Mouse (Mus musculus) cerebellum, postnatal 14 days (tissue): ENCODE data around the gene Zfp316.

Experiments
- DNase-seq, 2 experiments: peaks; one replicate each; pipeline ENCODE4 v3.0.0; 2021; ENCODE audit warnings: mixed read lengths in 2 of 2

Gene Zfp316

GRCm38 (mm10) chr5:143279247-143279646 lies 9.4 kb upstream of the Zfp316 start:
- no peak for DNase-seq

- DNase-seq, result peak in 1 of 2 experiments; percentile 50
These were observed 5.9 kb upstream of the Zfp316 start for GRCm38 (mm10) chr5:143275761-143276160.

GRCm38 (mm10) chr5:143272540-143273330 lies 2.9 kb upstream of the Zfp316 start:
- peak; percentile 64 to 75 for DNase-seq

- no peak for DNase-seq
These were observed 2.3 kb upstream of the Zfp316 start for GRCm38 (mm10) chr5:143272108-143272507.

- no peak for DNase-seq
These were observed 1.8 kb upstream of the Zfp316 start for GRCm38 (mm10) chr5:143271642-143272041.

- no peak for DNase-seq
These were observed 313 bp upstream of the Zfp316 start for GRCm38 (mm10) chr5:143270151-143270519.

- DNase-seq, result no peak
These were observed 848 bp downstream of the Zfp316 start for GRCm38 (mm10) chr5:143268985-143269362.

GRCm38 (mm10) chr5:143266794-143267193 lies 3.0 kb downstream of the Zfp316 start:
- DNase-seq, result no peak

- DNase-seq, result no peak
These were observed 4.4 kb downstream of the Zfp316 start for GRCm38 (mm10) chr5:143265409-143265808.

- DNase-seq, result peak in 1 of 2 experiments; percentile 58
These were observed 5.1 kb downstream of the Zfp316 start for GRCm38 (mm10) chr5:143264689-143265088.

- DNase-seq, result no peak
These were observed 8.2 kb downstream of the Zfp316 start for GRCm38 (mm10) chr5:143261636-143262035.

GRCm38 (mm10) chr5:143255802-143256201 lies 14.0 kb downstream of the Zfp316 start:
- no peak for DNase-seq

GRCm38 (mm10) chr5:143255131-143255519 lies 14.7 kb downstream of the Zfp316 start:
- no peak for DNase-seq

GRCm38 (mm10) chr5:143254487-143255130 lies 15.2 kb downstream of the Zfp316 start:
- DNase-seq, result peak; percentile 62 to 63

- DNase-seq, result peak; percentile 70 to 76
These were observed 15.8 kb downstream of the Zfp316 start for GRCm38 (mm10) chr5:143253881-143254486.

- DNase-seq, result peak; percentile 68 to 74
These were observed 16.5 kb downstream of the Zfp316 start for GRCm38 (mm10) chr5:143253186-143253880.

GRCm38 (mm10) chr5:143252791-143253185 lies 17.0 kb downstream of the Zfp316 start:
- DNase-seq, result no peak

- DNase-seq, result no peak
These were observed 17.8 kb downstream of the Zfp316 start for GRCm38 (mm10) chr5:143252039-143252438.

- DNase-seq, result no peak
These were observed 24.9 kb downstream of the Zfp316 start for GRCm38 (mm10) chr5:143244926-143245325.

- DNase-seq, result no peak
These were observed 33.8 kb downstream of the Zfp316 start for GRCm38 (mm10) chr5:143236036-143236435.

- DNase-seq, result peak; percentile 94 to 97
These were observed 34.7 kb downstream of the Zfp316 start, which contains the start of gene Zfp12 for GRCm38 (mm10) chr5:143235028-143235693. Gene Zfp12, plus strand, starts transcription at chr5:143235163.

GRCm38 (mm10) chr5:143226790-143227189 lies 43.0 kb downstream of the Zfp316 start, which contains the start of gene Spdye4a:
Gene Spdye4a, minus strand, starts transcription at chr5:143226890.
- DNase-seq, result no peak
